Mouse (Mus musculus): Measurements from ENCODE around the gene Slc51a.

DNA sequence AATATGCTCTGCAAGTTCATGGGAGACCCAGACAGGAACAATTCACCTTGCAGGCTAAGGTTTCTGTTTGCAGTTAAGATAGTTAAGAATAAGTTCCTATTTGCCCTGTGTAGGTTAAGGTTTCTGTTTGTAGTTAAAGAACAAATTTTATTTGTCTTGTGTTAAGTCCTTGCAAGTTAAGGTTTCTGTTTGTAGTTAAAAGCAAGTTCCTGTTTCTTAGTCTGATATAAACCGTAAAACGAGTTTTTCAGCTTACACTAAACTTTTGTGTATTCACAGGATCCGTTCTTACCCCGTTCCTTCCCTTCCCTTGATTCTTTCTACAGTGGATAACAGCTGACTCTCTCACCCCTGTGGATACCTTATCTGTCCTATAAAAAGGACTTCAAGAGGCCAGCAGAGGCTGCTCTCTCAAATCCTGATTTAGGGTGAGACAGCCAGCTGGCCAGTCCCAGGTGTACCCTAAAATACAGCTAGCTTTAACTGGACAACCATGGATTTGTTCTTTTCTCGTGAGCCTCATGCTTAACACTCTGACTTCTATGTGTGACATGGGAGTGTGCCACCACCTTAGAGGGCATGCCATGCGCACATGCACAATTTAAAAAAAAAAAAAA is 35.0 kb upstream of the Slc51a start:
- TF ChIP-seq CTCF (IDR thresholded peaks at IDR 0.05; ENCODE audit: borderline replicate concordance, extremely low read depth, insufficient read depth, insufficient read length) (no peak), POLR2A (IDR thresholded peaks at IDR 0.05; ENCODE audit: borderline replicate concordance, extremely low read depth, insufficient read depth, insufficient read length, poor library complexity, severe bottlenecking) (no peak)
